ENCODE assay signal across 16 mouse cellular contexts in genomic region chr2:56860776-56861175, GRCm38 (mm10).
A peak's percentile ranks its signal among the peaks of the same experiment; 100 is the strongest.
DNase-seq lines count a peak whose midpoint lies in the region.
"Had no signal": no experiment of that assay in that cellular context is flagged by ENCODE, and none has a peak within 500 bp of the region (broad histone marks: within the 10 kb centered on the region; RNA-seq: fewer than 3 reads in every experiment).

No protein-coding gene starts in this region.

- intact Hi-C loops in heart, postnatal 14 days (cut with DNase I) = no loop called here

- DNase-seq in embryo, embryonic 10 days (ENCODE audit: low spot score) = peak; percentile 62
- peak; percentile 18 for DNase-seq in embryo, embryonic 11 days
- DNase-seq in mesoderm, embryonic 11.5 days (ENCODE audit: low read depth, low spot score) = peak; percentile 4
- no peak for DNase-seq in lung, postnatal 25 days (ENCODE audit: low spot score)
- DNase-seq in heart, postnatal 14 days = no peak
- DNase-seq in layer of hippocampus, postnatal 36 days = no peak
- DNase-seq: adrenal gland, adult 8-10 months; adrenal gland, postnatal 14 days; adrenal gland, postnatal 36 days; B cell, adult 2 months; cerebellum, adult 11-12 months; cerebellum, adult 2 months; cerebellum, adult 9-10 months; cerebellum, postnatal 10 days; cerebellum, postnatal 25 days; forebrain, postnatal 0 days had no signal

Comparison
In these comparisons a context has a peak if more than half of its experiments do, and no peak if none do; other contexts are left out.
1. DNase-seq: peak in embryo, embryonic 10 days (single experiment), embryo, embryonic 11 days (single experiment) and mesoderm, embryonic 11.5 days (single experiment); none in lung, postnatal 25 days (single experiment), heart, postnatal 14 days (0 of 2) and layer of hippocampus, postnatal 36 days (0 of 2).